In the genomic region with DNA sequence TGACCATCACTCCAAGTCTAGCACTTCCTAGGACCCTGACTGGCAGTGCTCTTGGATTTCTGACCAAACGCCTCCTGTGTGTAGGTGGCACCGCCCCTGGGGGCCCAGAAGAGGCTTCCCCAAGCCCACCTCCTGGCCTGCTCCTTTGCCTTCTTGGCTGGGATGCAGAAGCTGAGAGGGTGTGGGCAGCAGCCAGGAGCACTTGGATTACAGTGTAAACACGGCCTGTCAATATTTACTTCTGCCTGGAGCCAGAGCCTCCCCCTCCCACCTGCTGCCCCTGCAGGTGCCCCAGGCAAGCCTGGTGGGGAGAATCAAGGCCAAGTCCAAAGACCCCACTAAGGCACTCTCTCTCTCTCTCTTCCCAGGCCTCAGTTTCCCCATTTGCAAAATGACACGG, we compare ENCODE assay signal across 8 mouse cellular contexts. TPM values are rescaled to one million over a fixed set of nuclear protein-coding genes. Genes with fewer than 3 reads are reported as not detected.
DNase-seq lines count a peak whose midpoint lies in the region; ATAC-seq and TF ChIP-seq lines count a peak whose summit lies in the region.
"Had no signal": no experiment of that assay in that cellular context is flagged by ENCODE, and none has a peak within 500 bp of the region (broad histone marks: within the 10 kb centered on the region; RNA-seq: fewer than 3 reads in every experiment).

No protein-coding gene starts in this region.

- peak overlapping the region; percentile 78; the same call in 1 of the 2 replicates for H3K27ac ChIP-seq in midbrain, embryonic 12.5 days (replicated peaks)
- no peak overlapping the region; the same call in 1 of the 2 replicates for H3K27ac ChIP-seq in midbrain, embryonic 15.5 days
- no peak overlapping the region for H3K27ac ChIP-seq in liver, embryonic 14.5 days
- peak overlapping the region; percentile 55 for H3K27ac ChIP-seq in stomach, embryonic 15.5 days

- no peak for TF ChIP-seq CTCF in liver, embryonic 14.5 days (IDR thresholded peaks at IDR 0.05; ENCODE audit: low read depth)

- no peak overlapping the region for H3K4me3 ChIP-seq in midbrain, embryonic 12.5 days
- H3K4me3 ChIP-seq in midbrain, embryonic 15.5 days, result no peak overlapping the region
- H3K4me3 ChIP-seq in liver, embryonic 14.5 days (ENCODE audit: insufficient read depth in 1 of 2, low read depth in 2 of 2, low read length in 2 of 2), result no peak overlapping the region
- H3K4me3 ChIP-seq in stomach, embryonic 15.5 days (replicated peaks), result no peak overlapping the region

- WGBS in midbrain, embryonic 12.5 days, result 78% methylated on average over 4 of the region's 4 CpGs
- WGBS in midbrain, embryonic 15.5 days, result 77% methylated on average over 4 of the region's 4 CpGs
- 47% methylated on average over 4 of the region's 4 CpGs for WGBS in liver, embryonic 14.5 days (ENCODE audit: insufficient replicate concordance)
- WGBS in stomach, embryonic 15.5 days, result 44% methylated on average over 4 of the region's 4 CpGs

- H3K4me1 ChIP-seq in midbrain, embryonic 12.5 days, result peaks cover 64% of the 10 kb centered on the region
- H3K4me1 ChIP-seq in midbrain, embryonic 15.5 days, result peaks cover 59% of the 10 kb centered on the region
- peaks cover 3 to 26% of the 10 kb centered on the region in 2 experiments for H3K4me1 ChIP-seq in liver, embryonic 14.5 days (replicated peaks; ENCODE audit: control insufficient read depth in 2 of 2, insufficient read depth in 2 of 2, low read length in 1 of 2)
- H3K4me1 ChIP-seq in stomach, embryonic 15.5 days, result peaks cover 84% of the 10 kb centered on the region

- no peak for TF ChIP-seq EP300 in liver, embryonic 14.5 days (IDR thresholded peaks at IDR 0.05; ENCODE audit: low read depth)

- H3K36me3 ChIP-seq in midbrain, embryonic 12.5 days, result no peaks in the 10 kb centered on the region
- no peaks in the 10 kb centered on the region for H3K36me3 ChIP-seq in midbrain, embryonic 15.5 days (replicated peaks)
- no peaks in the 10 kb centered on the region for H3K36me3 ChIP-seq in liver, embryonic 14.5 days (replicated peaks; ENCODE audit: control insufficient read depth, insufficient read depth, low read depth)
- no peaks in the 10 kb centered on the region for H3K36me3 ChIP-seq in stomach, embryonic 15.5 days

- H3K27me3 ChIP-seq in midbrain, embryonic 12.5 days, result peaks cover 4% of the 10 kb centered on the region; the same call in 1 of the 2 replicates
- no peaks in the 10 kb centered on the region for H3K27me3 ChIP-seq in midbrain, embryonic 15.5 days (replicated peaks)
- peaks cover 10% of the 10 kb centered on the region for H3K27me3 ChIP-seq in liver, embryonic 14.5 days (ENCODE audit: control insufficient read depth, insufficient read depth, low read length)
- H3K27me3 ChIP-seq in stomach, embryonic 15.5 days (replicated peaks), result no peaks in the 10 kb centered on the region

- DNase-seq in kidney, adult 9 months, result peak; percentile 77
- no peak for DNase-seq in liver, embryonic 14.5 days (ENCODE audit: low read depth in 3 of 3, low spot score in 3 of 3)
- no peak for DNase-seq in cerebellum, adult 11 months
- DNase-seq: right cerebral cortex, postnatal 4 days had no signal

- no peaks in the 10 kb centered on the region for H3K9me3 ChIP-seq in midbrain, embryonic 12.5 days
- no peaks in the 10 kb centered on the region for H3K9me3 ChIP-seq in midbrain, embryonic 15.5 days
- no peaks in the 10 kb centered on the region for H3K9me3 ChIP-seq in liver, embryonic 14.5 days (ENCODE audit: control insufficient read depth, low read length)
- no peaks in the 10 kb centered on the region for H3K9me3 ChIP-seq in stomach, embryonic 15.5 days

- no peak overlapping the region for H3K4me2 ChIP-seq in midbrain, embryonic 12.5 days (replicated peaks)
- no peak overlapping the region for H3K4me2 ChIP-seq in midbrain, embryonic 15.5 days
- peak overlapping the region; percentile 20; the same call in 1 of the 2 replicates for H3K4me2 ChIP-seq in liver, embryonic 14.5 days (ENCODE audit: low read depth)
- peak overlapping the region; percentile 22 for H3K4me2 ChIP-seq in stomach, embryonic 15.5 days

- no peak for ATAC-seq in midbrain, embryonic 12.5 days (ENCODE audit: low FRiP score, low read depth)
- ATAC-seq in midbrain, embryonic 15.5 days (replicated peaks), result no peak
- ATAC-seq in liver, embryonic 14.5 days (ENCODE audit: insufficient read depth), result no peak
- ATAC-seq in stomach, embryonic 15.5 days (ENCODE audit: insufficient read depth, low FRiP score, low read depth), result 0 out of 2 replicates have a peak, but pooled peaks have one; percentile 41
- no peak for ATAC-seq in megakaryocyte-erythroid progenitor cell, adult 5-6 weeks (replicated peaks; ENCODE audit: low FRiP score, low TSS enrichment, poor library complexity, severe bottlenecking)

- H3K9ac ChIP-seq in midbrain, embryonic 12.5 days (replicated peaks), result no peak overlapping the region
- H3K9ac ChIP-seq in midbrain, embryonic 15.5 days, result no peak overlapping the region
- no peak overlapping the region for H3K9ac ChIP-seq in liver, embryonic 14.5 days (replicated peaks)
- H3K9ac ChIP-seq in stomach, embryonic 15.5 days, result no peak overlapping the region

RNA-seq across cellular contexts. Expression of gene Ece1, which starts 5.2 kb away (rescaled TPM):
- 17.8 and 21.0 TPM in 2 replicates for polyA plus RNA-seq in midbrain, embryonic 12.5 days (2016; fragmentation: Nextera tagmentation; extraction: Ambion mirVana)
- 20.7 and 23.1 TPM in 2 replicates for polyA plus RNA-seq in midbrain, embryonic 15.5 days (2015; fragmentation: Nextera tagmentation; extraction: Ambion mirVana)
- 5.1 and 11.4 TPM in 2 replicates for polyA plus RNA-seq in liver, embryonic 14.5 days (2012; rRNA removed)
- 15.9 and 17.6 TPM in 2 replicates for polyA plus RNA-seq in liver, embryonic 14.5 days (2014; fragmentation: Nextera tagmentation; extraction: Ambion mirVana)
- polyA plus RNA-seq in stomach, embryonic 15.5 days (2015; fragmentation: Nextera tagmentation; extraction: Ambion mirVana), result 52.0 and 53.5 TPM in 2 replicates
- 2.7 and 6.2 TPM in 2 replicates for total RNA-seq in megakaryocyte-erythroid progenitor cell, adult 5-6 weeks (2014; fragmentation: Nextera tagmentation)
- total RNA-seq in megakaryocyte-erythroid progenitor cell, adult 5-6 weeks (2017), result 3.3 and 3.8 TPM in 2 replicates

Comparison
In these comparisons a context has a peak if more than half of its experiments do, and no peak if none do; other contexts are left out.
1. H3K27ac ChIP-seq: peak in midbrain, embryonic 12.5 days (single experiment) and stomach, embryonic 15.5 days (single experiment); none in midbrain, embryonic 15.5 days (single experiment) and liver, embryonic 14.5 days (single experiment).
2. H3K4me2 ChIP-seq: peak in liver, embryonic 14.5 days (single experiment) and stomach, embryonic 15.5 days (single experiment); none in midbrain, embryonic 12.5 days (single experiment) and midbrain, embryonic 15.5 days (single experiment).